Mouse (Mus musculus) cerebellum, adult 2 months (tissue): ENCODE measurements around the gene Pygl. TPM values are rescaled to one million over a fixed set of nuclear protein-coding genes. Genes with fewer than 3 reads are reported as not detected.
A peak's percentile ranks its signal among the peaks of the same experiment; 100 is the strongest.

ENCODE experiments used
- DNase-seq, 2 experiments: peaks; one replicate each; pipeline ENCODE4 v3.0.0; 2021
- H3K27ac ChIP-seq: fragments of 200-500 bp; 2 replicates; pipeline ENCODE4 v1.5.1; 2012; ENCODE audit warnings: low read length, control low read depth, inconsistent platforms; ENCODE audit not compliant: insufficient read depth
- H3K27me3 ChIP-seq: fragments of 200-500 bp; 2 replicates; pipeline ENCODE4 v1.6.1; 2012; ENCODE audit warnings: inconsistent platforms, mild to moderate bottlenecking, low read length, moderate library complexity; ENCODE audit not compliant: control insufficient read depth, insufficient read depth
- H3K4me1 ChIP-seq: fragments of 200-500 bp; 2 replicates; pipeline ENCODE4 v1.6.1; 2011; ENCODE audit warnings: low read length; ENCODE audit not compliant: control insufficient read depth, insufficient read depth
- H3K4me3 ChIP-seq: fragments of 200-500 bp; replicated peaks from 2 replicates; pipeline ENCODE3; 2011; ENCODE audit warnings: mild to moderate bottlenecking, low read depth, low read length, control low read depth; ENCODE audit not compliant: insufficient read depth
- CTCF ChIP-seq: fragments of 200-500 bp; IDR thresholded peaks from 2 replicates; pipeline ENCODE4 v1.5.1; 2011; ENCODE audit warnings: low read depth, mild to moderate bottlenecking, control low read depth, low read length, moderate library complexity, borderline replicate concordance; ENCODE audit not compliant: insufficient read depth
- POLR2A ChIP-seq: fragments of 200-500 bp; IDR thresholded peaks from 2 replicates; pipeline ENCODE4 v1.6.1; 2011; ENCODE audit warnings: low read length, control low read depth, borderline replicate concordance; ENCODE audit not compliant: insufficient read depth
- WGBS: fragments of 180-500 bp; shearing (Covaris S2); methylation state at CpG from one replicate; pipeline ENCODE4 v1.1.7; 2018; 5-methylcytosine and 5-hydroxymethylcytosine counted together
- polyA plus RNA-seq: library from polyadenylated mRNA; depleted of rRNA; stranded (reverse); fragments of >200 nt; gene quantifications from 2 replicates; pipeline ENCODE4 v1.2.3, GENCODE M21; 2012

Gene Pygl
- polyA plus RNA-seq, 1 experiment, result 1.9 TPM

DNA sequence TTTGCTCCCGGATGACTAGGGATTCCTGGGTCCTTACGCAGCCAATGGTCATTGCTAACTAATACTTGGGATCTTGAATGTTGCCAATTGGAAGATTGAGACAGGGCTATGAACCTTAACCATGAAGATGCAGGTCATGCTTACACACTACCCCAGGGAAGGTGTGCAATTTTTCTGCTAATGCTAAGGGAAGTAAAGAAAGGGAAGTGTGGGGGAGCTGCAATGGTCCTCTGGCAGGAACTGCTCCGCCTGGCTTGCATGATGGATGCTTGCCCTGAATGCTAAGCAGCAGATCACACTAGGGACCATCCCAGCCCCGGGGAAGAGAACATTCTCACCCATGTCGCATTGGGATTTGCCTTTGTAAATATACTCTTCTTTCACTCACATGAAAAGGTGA, 9.9 kb downstream of the Pygl start:
- WGBS, result 73% methylated on average over 5 of the region's 5 CpGs
- Histone ChIP-seq H3K4me1 (no peaks in the 10 kb centered on the region), H3K4me3 (no peak overlapping the region), H3K27me3 (no peaks in the 10 kb centered on the region; the same call in 1 of the 2 replicates), H3K27ac (no peak overlapping the region)
- TF ChIP-seq CTCF, result no peak
- no peak for TF ChIP-seq POLR2A
- no peak for DNase-seq

GRCm38 (mm10) chr12:70218795-70219540, 12.3 kb downstream of the Pygl start:
- no peak for DNase-seq
- WGBS, result 93% methylated on average over 8 of the region's 8 CpGs
- Histone ChIP-seq H3K4me1 (no peaks in the 10 kb centered on the region), H3K27ac (no peak overlapping the region), H3K27me3 (no peaks in the 10 kb centered on the region; the same call in 1 of the 2 replicates), H3K4me3 (no peak overlapping the region)
- TF ChIP-seq POLR2A, result no peak

- no peaks in the 10 kb centered on the region; the same call in 1 of the 2 replicates for H3K27me3 ChIP-seq
- no peak overlapping the region for H3K4me3 ChIP-seq
- no peak overlapping the region for H3K27ac ChIP-seq
- TF ChIP-seq CTCF (no peak), POLR2A (no peak)
- peaks cover 4% of the 10 kb centered on the region for H3K4me1 ChIP-seq
- 48% methylated on average over 16 of the region's 16 CpGs for WGBS
- DNase-seq, result no peak
Measured at GRCm38 (mm10) chr12:70216229-70216800, 15.0 kb downstream of the Pygl start.

- no peak overlapping the region for H3K27ac ChIP-seq
- WGBS, result 82% methylated on average over 8 of the region's 8 CpGs
- no peak for TF ChIP-seq CTCF
- no peak for TF ChIP-seq POLR2A
- H3K4me3 ChIP-seq, result no peak overlapping the region
- H3K27me3 ChIP-seq, result no peaks in the 10 kb centered on the region; the same call in 1 of the 2 replicates
- DNase-seq, result no peak
- H3K4me1 ChIP-seq, result peaks cover 4% of the 10 kb centered on the region
Measured at GRCm38 (mm10) chr12:70214281-70214680, 17.0 kb downstream of the Pygl start.

GRCm38 (mm10) chr12:70213601-70214000, 17.7 kb downstream of the Pygl start:
- 91% methylated on average over 6 of the region's 6 CpGs for WGBS
- H3K27ac ChIP-seq, result no peak overlapping the region
- H3K4me3 ChIP-seq, result no peak overlapping the region
- no peaks in the 10 kb centered on the region; the same call in 1 of the 2 replicates for H3K27me3 ChIP-seq
- DNase-seq, result no peak
- TF ChIP-seq POLR2A (no peak), CTCF (no peak)
- peaks cover 4% of the 10 kb centered on the region for H3K4me1 ChIP-seq

- Histone ChIP-seq H3K27me3 (no peaks in the 10 kb centered on the region; the same call in 1 of the 2 replicates), H3K4me3 (no peak overlapping the region), H3K27ac (no peak overlapping the region), H3K4me1 (peaks cover 4% of the 10 kb centered on the region)
- TF ChIP-seq POLR2A, result no peak
- no peak for TF ChIP-seq CTCF
- WGBS, result 7% methylated on average over 4 of the region's 4 CpGs
- peak; percentile 24 to 47 for DNase-seq
Measured at GRCm38 (mm10) chr12:70212501-70212900, 18.8 kb downstream of the Pygl start.

- 73% methylated on average over 5 of the region's 5 CpGs for WGBS
- no peak overlapping the region for H3K4me3 ChIP-seq
- no peaks in the 10 kb centered on the region for H3K27me3 ChIP-seq
- H3K4me1 ChIP-seq, result peaks cover 4% of the 10 kb centered on the region
- H3K27ac ChIP-seq, result no peak overlapping the region
- no peak for TF ChIP-seq CTCF
- no peak for TF ChIP-seq POLR2A
- DNase-seq, result no peak
Measured at GRCm38 (mm10) chr12:70208214-70208613, 23.1 kb downstream of the Pygl start.

DNA sequence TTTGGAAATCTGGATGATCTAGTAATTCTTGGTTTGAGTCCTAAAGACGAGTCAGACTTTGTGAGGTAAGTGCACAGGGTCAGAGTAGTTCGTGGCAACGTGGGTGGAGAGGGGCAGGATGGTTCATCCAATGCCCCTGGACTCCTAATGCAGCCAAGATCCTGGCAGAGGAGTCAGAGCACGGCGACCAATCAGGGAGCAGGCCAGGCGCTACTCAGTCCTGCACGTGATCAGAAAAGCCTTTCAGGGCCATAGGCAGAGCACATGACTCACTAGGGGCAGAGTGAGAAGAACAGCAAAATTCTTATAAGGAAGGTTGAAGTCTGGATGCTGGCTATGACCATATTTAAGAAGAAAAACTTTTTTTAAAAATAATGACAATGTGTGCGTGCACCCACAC, 26.9 kb downstream of the Pygl start:
- WGBS, result 84% methylated on average over 8 of the region's 8 CpGs
- Histone ChIP-seq H3K27me3 (no peaks in the 10 kb centered on the region), H3K27ac (no peak overlapping the region), H3K4me3 (no peak overlapping the region), H3K4me1 (no peaks in the 10 kb centered on the region)
- DNase-seq, result no peak
- TF ChIP-seq POLR2A, result no peak
- no peak for TF ChIP-seq CTCF
